Mouse (Mus musculus): ENCODE data around the gene Hid1.
"Not testable (repeated sequence)": the region's sequence is repeated elsewhere in the genome, so short reads cannot be mapped to it uniquely, and the experiment has no call there.

Hid1 gene

GRCm38 (mm10) chr11:115367395-115367944, at the start of gene Hid1:
Hid1 (minus strand) TSS chr11:115367756.
- DNase-seq (ENCODE audit: low spot score) = no peak

GRCm38 (mm10) chr11:115409556-115409955, 42.0 kb upstream of the Hid1 start:
- no peak for DNase-seq (ENCODE audit: low spot score)

DNA sequence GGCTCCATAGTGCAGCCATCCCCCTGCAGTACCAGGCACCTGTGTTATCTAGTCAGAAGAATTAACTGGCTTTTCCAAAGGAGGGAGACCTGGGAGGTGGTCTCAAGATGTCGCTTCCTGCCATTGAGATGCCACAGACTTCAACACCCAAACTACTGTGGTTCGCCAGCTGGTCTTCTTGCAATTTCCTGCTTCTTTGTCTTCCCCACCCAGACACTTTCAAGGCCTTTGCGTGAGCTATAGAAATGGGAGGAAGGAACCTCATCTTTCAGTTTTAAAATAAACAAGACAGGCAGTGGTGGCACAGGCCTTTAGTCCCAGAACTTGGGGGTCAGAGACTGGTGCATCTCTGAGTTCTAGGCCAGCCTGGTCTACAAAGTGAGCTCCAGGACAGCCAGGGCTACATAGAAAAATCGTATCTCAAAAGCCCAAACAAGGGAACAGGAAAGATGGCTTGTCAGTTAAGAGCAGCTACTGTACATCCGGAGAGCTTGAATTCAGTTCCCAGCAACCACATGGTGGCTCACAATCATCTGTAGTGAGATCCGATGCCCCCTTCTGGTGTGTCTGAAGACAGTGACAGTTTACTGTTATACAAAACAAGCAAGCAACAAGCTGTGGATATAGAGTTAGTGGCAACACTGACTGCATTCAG, 40.8 kb upstream of the Hid1 start:
- DNase-seq (ENCODE audit: low spot score) = no peak

GRCm38 (mm10) chr11:115406858-115407401, 39.4 kb upstream of the Hid1 start:
- DNase-seq (ENCODE audit: low spot score) = no peak

- no peak for DNase-seq (ENCODE audit: low spot score)
Measured at GRCm38 (mm10) chr11:115405723-115406122, 38.2 kb upstream of the Hid1 start.

GRCm38 (mm10) chr11:115403338-115404124, 36.0 kb upstream of the Hid1 start, which contains the start of gene Mrpl58:
Mrpl58 (plus strand) TSS chr11:115403752.
- DNase-seq (ENCODE audit: low spot score) = no peak

DNA sequence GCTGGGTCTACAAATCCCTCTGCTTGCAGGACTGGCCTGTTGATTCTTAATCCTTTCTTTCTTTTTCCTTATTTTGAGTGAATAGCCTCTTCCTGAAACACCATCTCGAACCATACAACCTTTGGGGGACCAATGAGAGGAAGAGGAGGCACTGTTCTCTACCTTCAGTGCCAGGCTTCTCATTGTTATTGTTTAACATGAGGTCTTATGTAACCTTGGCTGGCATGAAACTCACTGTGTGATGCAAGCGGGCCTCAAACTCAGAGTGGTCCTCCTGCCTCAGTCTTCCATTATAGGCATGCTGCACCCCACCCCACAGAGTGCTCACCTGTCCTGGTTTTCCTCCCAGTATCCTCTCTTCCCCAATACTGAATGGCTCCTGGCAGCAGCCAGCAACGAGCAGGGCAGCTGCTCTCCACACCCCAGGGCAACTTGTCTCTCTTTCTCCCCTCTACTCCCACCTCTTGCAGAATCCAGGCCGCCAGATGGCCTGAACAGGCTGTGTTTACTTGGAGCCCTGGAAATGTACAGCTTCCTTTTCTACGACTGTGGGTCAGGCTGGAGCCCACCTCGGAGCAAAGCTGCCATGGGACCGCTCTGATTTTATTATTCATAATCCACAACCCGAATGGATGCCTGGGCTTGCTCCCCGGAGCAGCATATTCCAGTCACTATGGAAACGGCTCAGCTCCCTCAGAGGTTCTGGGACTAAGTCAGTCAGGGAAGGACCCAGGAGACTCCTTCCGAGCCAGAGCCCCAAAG, 33.3 kb upstream of the Hid1 start:
- DNase-seq (ENCODE audit: low spot score) = no peak

GRCm38 (mm10) chr11:115400126-115400525, 32.6 kb upstream of the Hid1 start:
- DNase-seq (ENCODE audit: low spot score) = no peak

GRCm38 (mm10) chr11:115398085-115398484, 30.5 kb upstream of the Hid1 start:
- no peak for DNase-seq (ENCODE audit: low spot score)

GRCm38 (mm10) chr11:115393721-115394325, 26.3 kb upstream of the Hid1 start:
- DNase-seq (ENCODE audit: low spot score) = no peak

GRCm38 (mm10) chr11:115391358-115391757, 23.8 kb upstream of the Hid1 start:
- DNase-seq (ENCODE audit: low spot score) = no peak

GRCm38 (mm10) chr11:115386859-115387258, 19.3 kb upstream of the Hid1 start:
- DNase-seq (ENCODE audit: low spot score) = not testable (repeated sequence)

DNA sequence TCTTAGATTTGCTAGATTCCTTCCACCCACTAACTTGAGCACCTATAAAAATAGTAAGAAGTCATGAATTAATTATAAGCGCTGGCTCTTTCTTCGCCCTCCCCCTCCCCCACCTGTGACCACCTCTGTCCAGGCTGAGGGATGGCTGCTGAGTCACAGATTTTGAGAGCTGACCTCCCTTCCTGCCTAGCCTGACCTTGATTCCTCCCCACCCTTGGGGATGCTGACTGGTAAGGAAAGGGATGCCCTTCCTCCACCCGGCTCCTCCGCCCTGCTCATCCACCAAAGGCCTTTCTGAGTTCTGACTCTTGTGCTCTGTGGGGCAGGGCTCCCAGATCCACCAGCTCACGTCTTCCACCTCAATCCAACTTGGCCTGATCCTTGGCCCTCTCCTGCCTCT, 17.0 kb upstream of the Hid1 start:
- DNase-seq (ENCODE audit: low spot score) = no peak

DNA sequence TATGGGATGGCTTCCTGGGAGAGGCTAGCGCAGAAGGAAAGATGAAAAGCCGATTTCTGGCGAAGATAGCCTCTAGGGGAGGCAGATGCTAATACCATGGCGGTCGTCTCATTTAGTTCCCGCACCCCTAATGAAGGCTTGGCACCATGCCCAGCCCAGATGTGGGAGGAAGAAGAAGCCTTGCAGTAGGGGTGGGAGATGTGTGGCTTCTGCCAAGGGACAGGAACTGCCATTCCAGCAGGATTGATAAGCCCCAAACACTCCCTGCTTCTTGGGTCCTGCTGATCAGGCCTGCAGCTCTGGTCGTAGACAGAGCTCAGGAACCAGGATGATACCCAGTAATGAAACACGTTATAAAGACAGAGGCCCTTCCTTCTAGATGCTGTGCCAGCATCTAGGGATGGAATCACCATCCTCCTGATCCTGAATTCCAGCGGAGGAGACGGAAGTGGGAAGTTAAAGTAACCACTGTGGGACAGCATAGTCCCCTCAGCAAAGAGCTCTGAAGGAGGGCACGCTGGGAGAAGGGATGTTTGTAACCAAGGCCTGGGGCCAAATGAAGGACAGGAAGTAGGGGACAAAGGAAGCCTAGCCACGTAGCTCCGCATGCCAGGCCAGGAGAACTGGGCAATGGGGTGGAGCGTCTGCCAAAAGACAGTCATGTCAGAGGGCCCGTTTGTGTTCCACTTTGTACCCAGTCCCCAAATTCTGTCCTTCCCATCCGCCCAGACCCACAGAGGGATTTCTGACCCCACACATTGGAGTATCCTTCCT, 16.3 kb upstream of the Hid1 start:
- no peak for DNase-seq (ENCODE audit: low spot score)

GRCm38 (mm10) chr11:115382891-115383290, 15.3 kb upstream of the Hid1 start:
- no peak for DNase-seq (ENCODE audit: low spot score)

DNA sequence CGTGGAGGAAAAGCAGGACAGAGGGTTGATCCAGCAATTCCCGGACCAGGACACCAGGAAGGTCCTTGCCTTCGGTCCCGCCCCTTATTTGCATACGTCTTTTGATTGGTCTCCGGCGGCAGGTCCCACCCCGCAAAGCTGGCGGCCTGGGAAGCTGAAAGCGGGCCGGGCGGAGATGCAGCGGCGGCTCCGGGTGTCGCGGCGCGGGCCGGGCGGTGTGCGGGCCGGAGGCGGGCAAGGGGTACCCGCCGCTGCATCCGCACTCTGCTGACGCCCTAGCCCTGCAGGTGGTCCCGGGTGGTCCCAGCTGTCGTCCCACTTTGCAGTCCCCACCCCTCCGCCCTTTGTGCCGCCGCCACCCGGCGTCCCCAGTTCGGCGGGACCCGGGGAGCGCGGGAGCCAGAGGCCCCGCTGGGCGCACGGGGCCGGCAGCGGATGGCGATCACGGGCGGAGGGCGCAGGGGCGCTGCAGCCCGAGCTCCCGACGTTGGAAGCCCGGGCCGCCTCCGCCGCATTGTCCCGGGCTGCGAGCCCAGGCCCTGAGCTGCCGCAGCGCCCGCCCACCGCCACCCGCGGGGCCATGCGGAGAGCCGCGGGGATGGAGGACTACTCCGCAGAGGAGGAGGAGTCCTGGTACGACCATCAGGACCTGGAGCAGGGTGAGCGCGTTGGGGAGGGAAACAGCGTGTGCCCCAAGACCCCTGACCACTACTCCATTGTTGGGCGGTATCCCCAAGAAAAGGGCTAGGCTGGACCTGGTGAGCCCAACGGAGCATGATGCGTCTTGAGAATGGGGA, 14.4 kb upstream of the Hid1 start, which contains the start of gene Cdr2l:
TSS of gene Cdr2l (plus strand) at position 174 of the 797 bp plus-strand sequence.
- peak; percentile 68 for DNase-seq (ENCODE audit: low spot score)

- no peak for DNase-seq (ENCODE audit: low spot score)
Measured at GRCm38 (mm10) chr11:115381276-115381675, 13.7 kb upstream of the Hid1 start.

DNA sequence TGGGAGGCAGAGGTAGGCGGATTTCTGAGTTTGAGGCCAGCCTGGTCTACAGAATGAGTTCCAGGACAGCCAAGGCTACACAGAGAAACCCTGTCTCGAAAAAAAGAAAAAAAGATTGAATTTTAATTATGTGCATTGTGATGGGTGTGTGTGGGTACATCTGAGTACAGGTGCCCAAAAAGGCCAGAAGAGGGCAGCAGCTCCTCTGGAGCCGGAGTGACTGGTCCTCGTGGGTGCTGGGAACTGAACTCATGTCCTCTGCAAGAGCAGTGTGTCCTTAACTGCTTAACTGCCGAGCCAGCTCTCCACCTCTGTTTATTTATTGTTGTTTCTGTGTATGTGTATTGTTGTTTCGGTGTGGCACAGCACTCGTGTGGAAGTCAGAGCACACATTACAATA, 10.3 kb upstream of the Hid1 start:
- DNase-seq (ENCODE audit: low spot score) = no peak

DNA sequence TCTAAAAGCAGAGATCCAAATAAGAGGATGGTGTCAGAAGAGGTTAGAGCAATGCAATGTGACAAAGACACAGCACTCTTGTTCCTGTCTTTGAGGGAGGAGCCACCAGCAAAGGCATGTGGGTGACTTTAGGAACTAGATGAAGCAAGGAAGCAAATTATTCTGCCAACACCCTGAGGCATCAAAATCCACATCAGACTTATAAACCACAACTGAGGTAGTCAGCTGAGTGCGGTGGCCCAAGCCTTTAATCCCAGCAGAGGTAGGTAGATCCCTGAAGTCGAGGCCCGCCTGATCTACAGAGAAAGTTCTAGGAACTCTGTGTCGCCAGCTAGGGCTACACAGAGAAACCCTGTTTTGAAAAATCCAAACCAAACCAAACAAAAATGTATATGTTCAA, 9.7 kb upstream of the Hid1 start:
- DNase-seq (ENCODE audit: low spot score) = no peak

- DNase-seq (ENCODE audit: low spot score) = no peak
Measured at GRCm38 (mm10) chr11:115376722-115377121, 9.2 kb upstream of the Hid1 start.
